Mouse (Mus musculus): ENCODE measurements at regions not wholly inside any gene's neighbourhood (a gene's known extent, or its start where the extent isn't known, plus 50 kb on each side); places are given as distances from the start of the nearest gene placed in this dataset.

DNA sequence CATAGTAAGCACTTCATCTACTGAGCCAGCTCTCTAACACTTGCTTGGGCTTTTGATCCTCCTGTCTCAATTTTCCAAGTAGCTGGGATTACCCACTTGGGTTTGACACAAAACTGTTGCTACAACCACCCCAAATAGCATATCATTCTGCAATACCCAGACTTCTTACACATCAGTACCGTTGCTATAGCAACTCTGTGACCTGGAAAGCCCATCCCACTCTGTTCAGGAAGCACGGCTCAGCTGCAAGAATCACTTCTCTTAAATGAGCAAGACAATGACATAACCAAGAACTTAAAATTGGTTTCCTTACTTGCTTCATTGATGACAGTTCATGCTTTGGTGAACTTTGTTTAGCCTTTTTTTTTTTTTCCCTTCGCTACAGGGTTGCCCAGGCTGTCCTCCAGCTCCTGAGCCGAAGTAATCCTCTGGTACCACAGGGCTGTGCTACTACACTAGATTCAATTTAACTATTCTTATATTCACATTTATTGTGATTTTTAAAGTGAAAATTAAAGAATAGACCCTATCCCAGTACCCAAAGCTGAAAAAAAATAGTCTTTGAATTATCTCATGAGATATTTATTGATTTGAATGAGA, 84.6 kb upstream of the Ccnd2 start:
- no peak for TF ChIP-seq CTCF (IDR thresholded peaks at IDR 0.05; ENCODE audit: control insufficient read depth, insufficient read depth, insufficient read length)
- TF ChIP-seq MYOG (IDR thresholded peaks at IDR 0.05; ENCODE audit: control insufficient read depth, extremely low read depth, insufficient read length): no peak
- no peak for TF ChIP-seq USF1 (IDR thresholded peaks at IDR 0.05; ENCODE audit: low read depth)
